Mouse (Mus musculus) adrenal gland, adult 8-10 months (tissue): ENCODE results near the gene Dab2. TPM values are rescaled to one million over a fixed set of nuclear protein-coding genes. Genes with fewer than 3 reads are reported as not detected.

ENCODE experiments used
- total RNA-seq, 4 experiments: library from RNA; stranded (reverse); gene quantifications; 2 replicates each; pipeline ENCODE4 v1.2.4; 2022

Dab2 gene
- total RNA-seq, 4 experiments from 2014 or later: 433 to 532 (median 460) TPM

Other genes starting within 250 kb of the Dab2 start
- under 1 TPM in 1 of 4 experiments, not detected in 3; 0.46 TPM for gene C9, start 145.5 kb downstream of the Dab2 start, total RNA-seq
- 10 to 100 TPM; 19.1 to 48.4 (median 40.8) TPM for gene Fyb, start 223.1 kb downstream of the Dab2 start, total RNA-seq